Mouse (Mus musculus): Measurements from ENCODE around the gene Ceacam20.

- TF ChIP-seq GATA1 (IDR thresholded peaks at IDR 0.05; ENCODE audit: borderline replicate concordance, low read length) (no peak), FLI1 (IDR thresholded peaks at IDR 0.05; ENCODE audit: low read length) (no peak)
Measured at GRCm38 (mm10) chr7:19970196-19970595, 5.0 kb downstream of the Ceacam20 start.
